Mouse (Mus musculus) splenic B cell, adult 2 months (primary cell): ENCODE data around the gene Mllt3.

ENCODE experiments used
- DNase-seq: peaks from one replicate; pipeline ENCODE4 v3.0.0-alpha.2; 2011; ENCODE audit warnings: low read depth, low spot score
- H3K27me3 ChIP-seq: 2 replicates; pipeline ENCODE4 v1.6.1; 2012; ENCODE audit warnings: mild to moderate bottlenecking, low read length, moderate library complexity, mixed read lengths; ENCODE audit not compliant: control insufficient read depth, poor library complexity, insufficient read depth, severe bottlenecking
- H3K36me3 ChIP-seq: 2 replicates; pipeline ENCODE4 v1.6.1; 2012; ENCODE audit warnings: mild to moderate bottlenecking, low read length, moderate library complexity, mixed read lengths; ENCODE audit not compliant: control insufficient read depth, poor library complexity, insufficient read depth, severe bottlenecking

Gene Mllt3

DNA sequence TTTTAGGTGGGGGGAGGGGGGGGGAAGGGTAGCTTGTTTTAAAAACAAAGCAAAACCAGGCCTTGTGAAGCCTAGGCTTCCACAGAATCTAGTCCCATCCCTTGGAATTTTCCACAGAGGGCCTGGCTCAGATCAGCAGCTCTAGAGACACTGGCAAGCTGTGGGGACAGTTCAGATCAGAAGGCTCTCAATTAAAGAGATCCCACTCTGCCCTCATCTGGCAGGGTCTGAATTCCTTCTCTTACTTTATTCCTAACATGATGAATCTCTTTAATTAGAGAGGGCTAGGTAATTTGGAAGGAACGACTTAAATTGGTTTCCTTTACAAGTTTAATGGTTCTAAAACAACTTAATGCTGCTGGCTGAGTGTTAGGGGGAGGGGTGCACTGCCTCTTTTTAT, 132.0 kb downstream of the Mllt3 start:
- no peaks in the 10 kb centered on the region for H3K36me3 ChIP-seq
- H3K27me3 ChIP-seq: no peaks in the 10 kb centered on the region
- DNase-seq: no peak

- no peaks in the 10 kb centered on the region for H3K27me3 ChIP-seq
- H3K36me3 ChIP-seq: no peaks in the 10 kb centered on the region
- peak; percentile 22 for DNase-seq
Measured at GRCm38 (mm10) chr4:87893498-87893897, 139.7 kb downstream of the Mllt3 start.

DNA sequence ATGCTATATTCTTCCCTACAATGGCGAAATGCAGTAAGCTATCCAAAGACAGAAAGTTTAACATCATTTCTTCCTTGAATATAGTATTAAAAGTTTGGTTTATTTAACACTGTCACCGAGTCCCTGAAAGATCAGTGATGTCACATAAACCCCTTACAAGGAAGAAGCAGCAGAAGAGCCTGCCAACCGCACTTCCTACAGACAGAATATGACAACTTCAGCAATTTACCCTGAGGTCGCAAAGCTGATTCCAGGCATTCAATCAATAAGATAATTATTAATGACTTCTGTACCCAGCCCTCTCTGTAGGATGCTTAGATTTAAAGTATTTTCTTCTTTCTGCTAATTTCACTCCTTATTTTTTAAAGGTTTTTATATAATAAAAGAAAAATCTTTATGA, 140.2 kb downstream of the Mllt3 start:
- peak; percentile 21 for DNase-seq
- H3K27me3 ChIP-seq: no peaks in the 10 kb centered on the region
- H3K36me3 ChIP-seq: no peaks in the 10 kb centered on the region

GRCm38 (mm10) chr4:87883225-87883875, 149.8 kb downstream of the Mllt3 start:
- H3K27me3 ChIP-seq: no peaks in the 10 kb centered on the region
- no peaks in the 10 kb centered on the region for H3K36me3 ChIP-seq
- DNase-seq: no peak

GRCm38 (mm10) chr4:87881995-87882394, 151.2 kb downstream of the Mllt3 start:
- H3K27me3 ChIP-seq: no peaks in the 10 kb centered on the region
- no peak for DNase-seq
- no peaks in the 10 kb centered on the region for H3K36me3 ChIP-seq

DNA sequence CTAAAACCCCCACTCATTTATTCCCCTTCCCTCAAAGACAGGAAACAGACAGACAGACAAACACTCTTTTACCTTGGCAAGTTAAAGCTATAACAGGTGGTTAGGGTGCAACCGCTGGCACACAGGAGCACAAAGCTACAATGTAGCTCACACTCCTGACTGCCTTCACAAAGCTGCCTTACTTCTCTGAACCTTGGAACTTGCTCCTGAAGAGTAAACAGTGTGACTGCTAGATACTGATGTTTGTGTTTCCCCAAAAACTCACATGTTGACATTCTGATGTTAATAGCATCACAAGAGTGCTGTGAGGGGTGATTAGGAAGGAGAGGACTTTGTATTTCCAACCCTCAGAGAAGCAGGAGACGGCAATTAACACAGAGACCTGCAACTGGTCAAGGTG, 151.6 kb downstream of the Mllt3 start:
- no peaks in the 10 kb centered on the region for H3K36me3 ChIP-seq
- no peaks in the 10 kb centered on the region for H3K27me3 ChIP-seq
- no peak for DNase-seq

DNA sequence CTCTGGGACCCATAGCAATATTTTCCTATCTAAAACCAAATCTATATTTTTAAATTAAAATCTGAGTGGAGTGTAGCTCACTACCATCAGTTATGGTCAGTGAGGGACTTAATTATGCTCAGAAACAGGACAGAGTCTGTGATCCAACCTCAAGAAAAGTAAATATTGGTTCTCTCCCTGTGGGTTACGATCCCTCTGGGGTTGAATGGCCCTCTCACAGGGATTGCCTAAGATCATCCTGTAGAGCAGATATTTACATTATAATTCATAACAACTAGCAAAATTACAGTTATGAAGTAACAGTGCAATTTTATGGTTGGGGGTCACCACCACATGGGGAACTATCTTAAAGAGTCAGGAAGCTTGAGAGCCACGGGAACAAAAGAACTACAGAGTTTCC, 152.9 kb downstream of the Mllt3 start:
- no peak for DNase-seq
- Histone ChIP-seq H3K27me3 (no peaks in the 10 kb centered on the region), H3K36me3 (no peaks in the 10 kb centered on the region)

GRCm38 (mm10) chr4:87878701-87879100, 154.5 kb downstream of the Mllt3 start:
- H3K36me3 ChIP-seq: no peaks in the 10 kb centered on the region
- H3K27me3 ChIP-seq: no peaks in the 10 kb centered on the region
- no peak for DNase-seq

- no peak for DNase-seq
- H3K27me3 ChIP-seq: no peaks in the 10 kb centered on the region
- H3K36me3 ChIP-seq: no peaks in the 10 kb centered on the region
Measured at GRCm38 (mm10) chr4:87870563-87870962, 162.6 kb downstream of the Mllt3 start.

GRCm38 (mm10) chr4:87866564-87866963, 166.6 kb downstream of the Mllt3 start:
- DNase-seq: no peak
- Histone ChIP-seq H3K36me3 (no peaks in the 10 kb centered on the region), H3K27me3 (no peaks in the 10 kb centered on the region)

GRCm38 (mm10) chr4:87865848-87866247, 167.3 kb downstream of the Mllt3 start:
- DNase-seq: no peak
- Histone ChIP-seq H3K27me3 (no peaks in the 10 kb centered on the region), H3K36me3 (no peaks in the 10 kb centered on the region)

DNA sequence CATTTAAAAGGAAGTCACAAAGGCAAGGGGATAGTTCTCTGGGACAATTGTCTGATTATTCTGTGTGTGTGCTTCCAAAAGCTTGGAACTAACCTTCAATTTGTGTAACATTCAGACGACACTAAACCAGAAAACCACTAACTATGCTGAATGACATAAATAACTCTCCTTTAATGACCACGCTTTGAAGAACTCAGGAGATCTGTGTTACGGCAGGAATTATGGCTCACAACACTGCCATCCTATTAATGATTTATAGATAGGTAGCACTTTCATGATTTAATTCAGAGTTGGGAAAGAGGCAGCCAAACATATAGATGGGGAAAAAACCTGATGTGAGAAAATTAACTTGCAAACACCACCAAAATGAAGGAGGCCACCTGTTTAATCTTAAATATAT, 168.1 kb downstream of the Mllt3 start:
- Histone ChIP-seq H3K27me3 (no peaks in the 10 kb centered on the region), H3K36me3 (no peaks in the 10 kb centered on the region)
- DNase-seq: no peak

- H3K36me3 ChIP-seq: no peaks in the 10 kb centered on the region
- no peaks in the 10 kb centered on the region for H3K27me3 ChIP-seq
- no peak for DNase-seq
Measured at GRCm38 (mm10) chr4:87863212-87863611, 170.0 kb downstream of the Mllt3 start.

GRCm38 (mm10) chr4:87860723-87861122, 172.4 kb downstream of the Mllt3 start:
- no peaks in the 10 kb centered on the region for H3K27me3 ChIP-seq
- H3K36me3 ChIP-seq: no peaks in the 10 kb centered on the region
- DNase-seq: no peak

DNA sequence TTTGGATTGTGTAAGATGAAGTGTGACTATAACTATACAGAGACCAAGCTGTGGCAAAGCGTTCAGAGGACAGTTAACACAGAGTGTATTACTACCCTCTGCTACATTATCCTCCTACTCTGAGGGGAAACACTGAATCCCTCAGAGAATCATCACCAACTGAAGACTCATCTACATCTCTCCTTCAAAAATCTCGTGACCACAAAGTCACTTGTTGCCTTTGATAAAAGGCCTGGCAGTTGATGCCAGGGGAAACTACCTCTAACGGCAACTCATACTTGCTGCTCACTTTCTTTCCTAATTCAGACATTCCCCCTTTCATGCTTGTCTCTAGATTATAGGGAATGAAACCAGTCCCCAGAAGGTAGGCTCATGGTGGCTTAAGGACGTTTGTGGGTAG, 174.0 kb downstream of the Mllt3 start:
- H3K27me3 ChIP-seq: no peaks in the 10 kb centered on the region
- no peak for DNase-seq

DNA sequence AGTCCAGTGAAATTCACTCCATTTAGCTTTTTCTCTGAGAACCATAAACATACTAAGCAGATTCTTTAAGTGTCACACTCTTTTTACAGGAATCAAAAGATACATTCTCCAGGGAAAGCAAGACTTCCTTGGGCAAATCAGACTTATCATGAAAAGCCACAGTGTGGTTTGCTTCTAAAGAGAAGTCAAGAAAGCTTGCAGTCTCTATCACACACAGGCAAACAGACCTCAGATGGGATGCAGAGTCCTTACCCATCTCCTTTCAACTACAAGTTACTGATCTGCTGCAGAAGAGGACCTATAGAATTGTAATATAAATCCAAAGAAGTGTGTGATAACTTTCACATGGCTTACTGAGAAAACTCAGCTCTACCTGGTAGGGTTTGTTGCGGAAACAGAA, 175.2 kb downstream of the Mllt3 start:
- no peaks in the 10 kb centered on the region for H3K27me3 ChIP-seq
- H3K36me3 ChIP-seq: no peaks in the 10 kb centered on the region
- DNase-seq: no peak

More for the DNA sequence above, 174.0 kb downstream of the Mllt3 start:
- H3K36me3 ChIP-seq: no peaks in the 10 kb centered on the region
